Mouse (Mus musculus): ENCODE data around the gene Prr5l.

Prr5l gene

DNA sequence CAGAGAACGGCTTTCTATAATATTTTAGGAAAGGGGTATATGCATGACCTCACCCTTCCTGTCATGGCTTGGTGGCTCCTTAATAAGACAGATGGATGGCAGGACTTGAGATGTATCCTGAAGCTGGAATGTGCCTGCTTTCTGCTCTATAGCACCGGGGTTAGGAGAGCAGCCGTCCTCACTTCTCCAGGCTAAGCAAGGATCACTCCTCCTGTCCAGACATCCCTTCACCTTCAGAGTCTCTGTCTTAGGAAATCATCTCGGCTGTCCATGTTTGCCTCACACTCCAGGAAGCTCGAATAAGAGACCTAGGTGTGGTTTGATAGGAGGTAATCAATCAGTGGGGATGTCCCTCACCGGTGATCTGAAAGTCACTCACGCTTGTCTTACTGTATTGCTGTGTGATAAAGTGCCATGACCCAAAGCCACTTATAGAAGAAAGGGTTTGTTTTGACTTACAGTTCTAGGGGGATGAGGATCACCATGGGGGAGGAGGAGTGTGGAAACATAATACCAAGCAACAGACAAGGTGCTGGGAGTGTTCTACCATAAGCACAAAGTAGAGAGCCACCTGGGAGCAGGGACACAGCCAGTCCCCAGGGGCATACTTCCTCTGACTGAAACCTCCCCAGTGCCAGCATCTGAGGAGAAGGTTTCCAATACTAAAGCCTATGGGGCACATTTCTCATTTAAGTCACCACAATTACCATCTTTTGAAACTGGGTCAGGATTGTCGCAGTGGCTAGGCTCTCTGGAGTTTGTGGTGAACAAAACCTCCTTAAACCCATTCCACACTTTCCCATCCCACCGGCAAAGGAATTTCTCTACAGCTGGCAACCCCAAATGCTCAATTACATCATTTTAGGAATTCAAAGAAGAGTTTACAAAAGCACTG is 57.4 kb downstream of the Prr5l start:
- no peak for ATAC-seq (ENCODE audit: insufficient number of reproducible peaks, low FRiP score, low TSS enrichment)

DNA sequence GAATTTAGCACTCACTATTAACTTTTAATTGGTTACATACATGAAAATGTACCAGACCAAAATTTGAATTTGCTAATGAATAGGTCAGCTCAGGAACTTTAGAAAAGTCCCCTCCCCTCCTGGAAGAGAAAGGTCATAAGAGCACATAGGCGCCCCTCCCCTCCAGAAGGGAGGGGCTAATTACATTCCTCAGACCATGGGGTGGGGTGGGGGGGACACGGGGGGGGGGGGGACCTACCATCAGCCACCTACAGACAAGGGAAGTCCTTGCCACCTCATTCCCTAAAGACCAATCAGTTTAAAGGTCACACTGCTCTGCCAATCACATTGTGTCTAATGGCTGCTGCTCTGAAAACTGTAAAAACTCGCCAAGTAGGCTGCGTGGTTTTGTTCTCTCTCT is 59.0 kb downstream of the Prr5l start:
- no peak for ATAC-seq (ENCODE audit: insufficient number of reproducible peaks, low FRiP score, low TSS enrichment)

DNA sequence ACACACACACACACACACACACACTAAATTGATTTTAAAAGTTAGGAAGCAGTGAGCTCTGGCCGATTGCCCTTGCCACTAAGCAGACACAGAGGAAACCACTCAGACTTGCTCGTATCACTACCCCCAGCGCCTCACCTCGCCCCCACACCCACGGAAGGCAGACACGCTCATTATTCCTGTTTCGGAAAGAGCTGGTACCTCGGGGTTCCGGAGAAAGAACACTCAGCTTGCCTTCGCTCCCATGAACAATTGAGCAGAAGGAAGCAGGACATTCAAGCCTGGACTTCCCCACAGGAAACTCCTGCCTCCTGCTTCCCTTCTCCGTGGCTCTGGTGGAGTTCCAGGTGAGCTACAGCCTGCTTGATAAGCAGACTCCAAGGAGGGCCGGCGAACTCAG is 60.0 kb downstream of the Prr5l start:
- ATAC-seq (ENCODE audit: insufficient number of reproducible peaks, low FRiP score, low TSS enrichment), result no peak

- ATAC-seq (ENCODE audit: insufficient number of reproducible peaks, low FRiP score, low TSS enrichment), result no peak
Measured at GRCm38 (mm10) chr2:101820816-101821215, 62.0 kb downstream of the Prr5l start.

GRCm38 (mm10) chr2:101818986-101819764 is 63.7 kb downstream of the Prr5l start:
- ATAC-seq (ENCODE audit: insufficient number of reproducible peaks, low FRiP score, low TSS enrichment), result no peak

GRCm38 (mm10) chr2:101816646-101817308 is 66.0 kb downstream of the Prr5l start:
- ATAC-seq (ENCODE audit: insufficient number of reproducible peaks, low FRiP score, low TSS enrichment), result no peak

DNA sequence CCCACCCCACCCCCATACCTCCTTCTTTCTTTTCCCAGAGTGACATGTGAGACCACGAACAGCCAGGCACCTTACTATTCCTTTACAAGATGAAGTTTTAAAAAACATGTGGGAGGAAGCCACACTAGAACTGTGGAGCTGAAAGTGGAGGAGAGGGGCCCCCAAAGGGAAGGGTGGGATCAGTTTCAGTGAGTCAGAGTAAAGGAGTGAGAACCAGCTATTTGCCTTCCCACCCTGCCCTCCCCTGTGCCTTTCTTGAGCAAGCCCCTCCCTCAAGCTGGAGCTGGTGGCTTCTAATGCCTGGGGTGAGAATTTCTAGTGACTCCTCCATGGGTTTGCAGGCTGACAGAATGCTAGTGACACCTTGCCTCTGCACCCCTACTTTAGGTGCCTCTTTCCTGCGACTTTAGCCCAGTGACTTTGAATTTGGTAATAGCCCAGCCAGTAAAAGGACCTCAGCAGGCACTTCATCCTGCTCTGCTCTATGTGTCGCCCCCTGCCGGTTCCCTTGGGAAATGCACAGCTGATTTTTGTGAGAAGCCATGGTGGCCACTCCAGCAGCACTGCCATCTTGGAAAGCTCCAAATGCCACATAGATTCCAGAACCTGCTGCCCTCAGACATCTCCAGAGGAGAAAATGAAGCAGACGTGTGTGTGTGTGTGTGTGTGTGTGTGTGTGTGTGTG is 67.4 kb downstream of the Prr5l start:
- ATAC-seq (ENCODE audit: insufficient number of reproducible peaks, low FRiP score, low TSS enrichment), result no peak

DNA sequence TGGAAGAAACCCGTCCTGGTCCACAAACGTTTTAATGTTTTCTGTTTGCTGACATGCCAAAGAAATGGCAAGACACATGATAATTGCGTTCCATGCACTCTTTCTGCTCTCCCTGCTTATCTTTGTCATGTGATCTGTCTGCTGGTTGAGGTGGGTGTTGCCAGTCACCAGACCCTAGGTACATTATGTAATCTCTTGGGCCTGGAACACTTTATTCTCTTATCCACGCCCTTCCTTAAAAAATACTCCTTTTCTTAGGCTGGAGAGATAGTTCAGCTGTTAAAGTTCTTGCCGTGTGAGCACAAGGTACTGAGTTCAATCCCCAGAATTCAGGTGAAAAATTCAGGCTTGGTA is 68.6 kb downstream of the Prr5l start:
- no peak for ATAC-seq (ENCODE audit: insufficient number of reproducible peaks, low FRiP score, low TSS enrichment)

DNA sequence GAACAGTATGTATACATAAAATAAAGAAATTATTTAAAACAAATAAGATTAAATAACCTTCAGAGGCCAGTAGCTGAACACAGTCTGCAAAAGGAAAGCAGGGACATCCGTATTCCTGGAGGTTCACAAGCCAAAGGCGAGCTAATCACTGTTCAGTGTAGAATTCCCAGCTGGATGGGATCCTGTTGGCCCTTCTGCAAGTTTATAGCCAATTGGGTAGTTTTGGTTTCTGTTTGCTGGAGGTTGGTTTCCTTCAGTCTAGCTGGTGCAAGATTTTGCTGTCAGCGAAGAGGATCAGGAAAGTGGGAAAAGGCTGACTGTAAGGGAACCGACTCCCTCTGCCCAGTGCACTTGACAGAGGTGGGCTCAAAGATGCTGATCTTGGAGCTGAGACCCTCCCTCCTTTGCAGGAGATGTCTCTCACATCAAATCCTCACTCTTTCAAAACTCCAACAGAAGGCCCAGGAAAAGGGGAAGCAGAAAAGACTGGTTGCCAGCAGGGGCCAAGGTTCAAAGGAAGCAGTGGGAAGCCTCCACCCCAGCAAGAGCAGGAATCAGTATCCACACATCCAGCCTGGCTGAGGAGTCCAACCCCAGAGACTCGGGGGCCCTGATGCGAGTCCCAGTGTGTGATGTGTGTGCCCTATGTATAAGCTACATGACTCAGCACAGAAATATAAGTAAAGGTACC is 69.1 kb downstream of the Prr5l start:
- no peak for ATAC-seq (ENCODE audit: insufficient number of reproducible peaks, low FRiP score, low TSS enrichment)

DNA sequence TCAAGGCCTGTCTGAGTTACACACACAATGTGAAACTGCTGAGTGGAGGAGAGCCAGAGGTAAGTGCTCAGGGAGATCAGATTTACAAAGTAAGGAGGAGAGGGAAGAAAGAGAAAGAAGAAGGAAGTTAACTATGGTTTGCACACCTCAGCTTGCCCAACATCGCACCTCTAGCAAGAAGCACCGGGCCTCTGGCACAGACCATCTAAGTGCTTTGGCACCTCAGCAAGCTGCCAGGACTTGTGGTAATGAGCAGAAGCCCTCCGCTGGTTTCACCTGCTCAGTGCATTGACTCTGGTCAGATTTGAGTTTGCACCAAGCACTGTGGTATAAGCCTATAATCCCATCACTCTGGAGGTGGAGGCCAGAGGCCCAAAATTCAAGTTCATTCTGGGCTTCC is 70.9 kb downstream of the Prr5l start:
- no peak for ATAC-seq (ENCODE audit: insufficient number of reproducible peaks, low FRiP score, low TSS enrichment)

GRCm38 (mm10) chr2:101810774-101811173 is 72.1 kb downstream of the Prr5l start:
- no peak for ATAC-seq (ENCODE audit: insufficient number of reproducible peaks, low FRiP score, low TSS enrichment)

DNA sequence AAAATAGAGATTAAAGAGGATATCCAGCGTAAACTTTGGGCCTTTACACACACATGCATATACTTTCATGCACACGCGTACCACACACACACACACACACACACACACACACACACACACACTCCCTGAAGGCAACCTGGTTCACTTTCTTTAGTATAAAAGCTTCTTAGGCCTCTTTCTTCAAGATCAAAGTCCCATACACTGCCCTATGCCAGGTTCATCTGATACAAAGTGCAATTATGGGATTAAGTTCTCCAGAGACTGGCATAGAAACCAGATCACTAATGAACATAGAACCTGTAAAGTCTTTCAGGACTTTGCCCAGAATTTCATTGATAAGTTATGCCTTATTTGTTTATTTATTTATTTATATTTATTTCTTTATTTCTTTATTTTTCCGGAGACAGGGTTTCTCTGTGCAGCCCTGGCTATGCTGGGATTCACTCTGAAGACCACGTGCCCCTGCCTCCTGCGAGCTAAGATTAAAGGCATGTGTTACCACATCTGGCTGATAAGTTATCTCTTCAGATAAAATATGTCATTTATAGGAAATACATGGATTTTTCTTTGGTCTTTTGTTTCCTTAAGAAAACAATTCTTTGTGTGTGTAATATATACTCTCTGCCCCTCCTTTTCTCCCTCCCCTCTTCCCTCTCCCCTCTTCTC is 73.1 kb downstream of the Prr5l start:
- ATAC-seq (ENCODE audit: insufficient number of reproducible peaks, low FRiP score, low TSS enrichment), result no peak

DNA sequence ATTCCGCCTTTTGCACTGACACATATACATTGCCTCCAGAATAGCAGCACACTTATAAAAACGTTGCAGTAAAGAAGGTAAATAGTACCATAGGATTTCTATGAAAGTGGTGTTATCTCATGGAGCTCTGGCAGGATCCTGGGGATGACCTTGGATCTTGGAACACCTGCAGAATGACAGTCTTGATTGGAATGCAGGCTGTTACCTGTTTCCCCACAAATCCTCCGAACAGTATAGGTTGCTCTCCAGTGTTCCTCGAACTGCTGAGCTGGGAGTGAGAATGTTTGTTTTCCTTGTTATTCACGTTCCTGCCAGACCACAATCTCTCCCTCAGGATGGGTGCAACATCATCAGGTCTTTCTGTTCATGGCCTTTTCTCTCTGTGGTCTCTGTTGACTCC is 75.1 kb downstream of the Prr5l start:
- no peak for ATAC-seq (ENCODE audit: insufficient number of reproducible peaks, low FRiP score, low TSS enrichment)

GRCm38 (mm10) chr2:101802240-101802639 is 80.6 kb downstream of the Prr5l start:
- no peak for ATAC-seq (ENCODE audit: insufficient number of reproducible peaks, low FRiP score, low TSS enrichment)

GRCm38 (mm10) chr2:101797901-101798250 is 85.0 kb downstream of the Prr5l start:
- no peak for ATAC-seq (ENCODE audit: insufficient number of reproducible peaks, low FRiP score, low TSS enrichment)

DNA sequence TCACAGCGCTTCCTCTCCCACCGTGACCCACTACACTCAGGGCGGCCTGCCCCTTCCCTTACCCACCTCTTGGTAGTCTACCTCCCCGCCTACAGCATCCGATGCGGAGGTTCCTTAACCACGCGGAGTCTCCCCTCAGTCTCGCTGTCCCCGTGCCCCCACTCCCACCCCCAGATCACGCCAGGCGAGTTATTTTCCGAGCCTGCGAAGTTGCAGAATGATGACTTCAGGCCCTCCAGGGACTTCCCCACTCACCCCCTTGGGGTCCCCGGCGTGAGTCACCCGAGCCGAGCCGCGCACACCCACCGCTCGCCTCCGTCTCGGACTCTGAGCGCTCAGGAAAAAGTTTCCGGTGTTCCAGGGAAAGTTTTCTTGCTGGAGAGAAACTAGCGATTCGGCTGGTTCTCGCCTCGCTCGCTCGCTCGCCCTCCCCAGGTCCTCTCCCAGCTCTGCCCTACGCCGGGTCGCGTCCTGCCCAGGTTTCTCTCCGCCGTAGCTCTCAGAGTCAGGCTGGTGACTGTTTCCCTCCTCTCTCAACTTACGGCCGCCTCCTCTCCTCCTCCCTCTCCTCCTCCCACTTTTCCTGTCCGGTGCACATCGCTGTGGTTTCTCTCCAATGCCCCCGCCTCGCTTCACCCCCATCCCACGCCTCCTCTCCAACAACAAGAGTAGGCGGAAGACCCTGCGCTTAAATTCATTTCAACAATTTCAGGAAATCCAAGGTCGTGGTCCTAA is 85.5 kb downstream of the Prr5l start:
- no peak for ATAC-seq (ENCODE audit: insufficient number of reproducible peaks, low FRiP score, low TSS enrichment)

GRCm38 (mm10) chr2:101796287-101797115 is 86.3 kb downstream of the Prr5l start:
- no peak for ATAC-seq (ENCODE audit: insufficient number of reproducible peaks, low FRiP score, low TSS enrichment)

- no peak for ATAC-seq (ENCODE audit: insufficient number of reproducible peaks, low FRiP score, low TSS enrichment)
Measured at GRCm38 (mm10) chr2:101792130-101792529, 90.7 kb downstream of the Prr5l start.
